ENCODE assay signal across 9 mouse cellular contexts in the genomic region with DNA sequence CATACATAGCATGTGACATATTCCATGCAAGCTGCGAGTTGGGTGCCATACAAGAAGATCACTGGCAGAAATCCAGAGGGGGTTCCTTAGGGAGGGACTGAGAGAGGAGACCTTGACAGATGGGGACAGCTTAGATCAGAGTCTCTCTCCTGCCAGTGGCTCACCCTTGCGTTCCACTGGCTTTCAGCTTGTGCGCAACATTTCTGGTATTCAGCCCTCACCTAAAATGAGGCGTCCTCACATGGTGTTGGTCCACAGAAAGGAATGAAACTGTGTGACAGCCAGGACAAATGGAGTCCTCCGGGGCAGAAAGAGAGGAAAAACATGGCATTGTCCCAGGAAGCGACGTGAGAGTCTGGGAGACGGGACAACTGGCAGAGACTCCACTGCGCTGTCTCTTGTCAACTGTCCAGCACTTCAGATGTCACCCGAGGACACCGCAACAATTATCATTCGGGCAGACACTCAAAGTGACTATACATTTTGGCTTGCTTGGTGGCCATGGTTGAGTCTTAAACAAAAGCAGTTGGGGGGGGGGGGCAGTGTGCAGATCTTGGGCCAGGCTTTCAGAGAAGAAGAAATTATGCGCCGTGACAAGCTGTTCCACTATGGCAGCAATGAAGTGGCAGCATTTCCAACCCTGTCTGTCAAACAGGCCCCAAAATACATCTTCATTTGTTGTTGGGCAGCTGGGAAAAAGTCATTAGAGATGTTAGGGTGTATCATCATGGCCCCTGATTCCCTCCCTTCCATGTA.
DNase-seq lines count a peak whose midpoint lies in the region; ATAC-seq and TF ChIP-seq lines count a peak whose summit lies in the region.
"Had no signal": no experiment of that assay in that cellular context is flagged by ENCODE, and none has a peak within 500 bp of the region (broad histone marks: within the 10 kb centered on the region; RNA-seq: fewer than 3 reads in every experiment).

No protein-coding gene starts in this region.

- H3K27me3 ChIP-seq in heart, embryonic 14.5 days (ENCODE audit: control insufficient read depth, insufficient read depth, low read length), result no peaks in the 10 kb centered on the region
- H3K27me3 ChIP-seq: limb, embryonic 12.5 days had no signal

- no peak for TF ChIP-seq CTCF in layer of hippocampus, adult 2 months (conservative IDR thresholded peaks at IDR 0.05)

- 43% methylated on average over 14 of the region's 14 CpGs for WGBS in heart, embryonic 14.5 days

- peaks cover 13 to 24% of the 10 kb centered on the region in 2 experiments for H3K4me1 ChIP-seq in heart, embryonic 14.5 days (ENCODE audit: control insufficient read depth in 2 of 2, insufficient read depth in 2 of 2, low read length in 2 of 2)

- peak; percentile 10 for DNase-seq in layer of hippocampus, adult 11-12 months (ENCODE audit: low spot score)
- no peak for DNase-seq in layer of hippocampus, adult 2 months (ENCODE audit: low spot score in 2 of 2)
- DNase-seq in adrenal gland, adult 8-10 months, result peak; percentile 10
- peak; percentile 69 for DNase-seq in cerebellum, adult 9-11 months
- DNase-seq in lung, postnatal 14 days, result peak; percentile 77
- DNase-seq in spleen, postnatal 14 days (ENCODE audit: low spot score in 2 of 2), result no peak
- DNase-seq in natural killer cell, adult 2 months (ENCODE audit: low spot score in 2 of 2), result no peak

- no peaks in the 10 kb centered on the region for H3K9me3 ChIP-seq in heart, embryonic 14.5 days (ENCODE audit: control insufficient read depth, low read length)
- H3K9me3 ChIP-seq: limb, embryonic 12.5 days had no signal

- ATAC-seq in heart, embryonic 14.5 days (ENCODE audit: insufficient number of reproducible peaks, insufficient read depth, low FRiP score, low read depth), result 0 out of 2 replicates have a peak, but pooled peaks have one; percentile 16

- H3K4me2 ChIP-seq in heart, embryonic 14.5 days (ENCODE audit: low read length), result peak overlapping the region; percentile 23
- H3K4me2 ChIP-seq: limb, embryonic 12.5 days had no signal

- no peak overlapping the region for H3K9ac ChIP-seq in heart, embryonic 14.5 days (ENCODE audit: low read length)
- H3K9ac ChIP-seq: limb, embryonic 12.5 days had no signal

- H3K4me3 ChIP-seq in layer of hippocampus, adult 2 months, result no peak overlapping the region; the same call in 1 of the 2 replicates
- H3K4me3 ChIP-seq in heart, embryonic 14.5 days (ENCODE audit: control insufficient read depth in 1 of 2, insufficient read depth in 1 of 2, low read depth in 1 of 2, low read length in 2 of 2), result no peak overlapping the region
- H3K4me3 ChIP-seq: limb, embryonic 12.5 days had no signal

- no peaks in the 10 kb centered on the region for H3K36me3 ChIP-seq in heart, embryonic 14.5 days (ENCODE audit: control insufficient read depth, insufficient read depth, low read length)
- H3K36me3 ChIP-seq: limb, embryonic 12.5 days had no signal

- no peak overlapping the region for H3K27ac ChIP-seq in layer of hippocampus, adult 2 months
- H3K27ac ChIP-seq in heart, embryonic 14.5 days (replicated peaks in 1 of 2; ENCODE audit: control insufficient read depth in 1 of 2, insufficient read depth in 1 of 2, low read depth in 2 of 2, low read length in 2 of 2), result peak overlapping the region; percentile 51 to 69
- H3K27ac ChIP-seq: limb, embryonic 12.5 days had no signal

Comparison
In these comparisons a context has a peak if more than half of its experiments do, and no peak if none do; other contexts are left out.
1. DNase-seq: peak in layer of hippocampus, adult 11-12 months (single experiment), adrenal gland, adult 8-10 months (single experiment), cerebellum, adult 9-11 months (single experiment) and lung, postnatal 14 days (single experiment); none in layer of hippocampus, adult 2 months (0 of 2), spleen, postnatal 14 days (0 of 2) and natural killer cell, adult 2 months (0 of 2).